Mouse (Mus musculus) ES-E14 (cell line): Measurements from ENCODE around the gene Leng1.

Source experiments
- HCFC1 ChIP-seq: IDR thresholded peaks from 2 replicates; pipeline ENCODE4 v1.6.1; 2012; ENCODE audit warnings: low read length, inconsistent platforms, borderline replicate concordance; ENCODE audit not compliant: insufficient read depth
- MAFK ChIP-seq: IDR thresholded peaks from 2 replicates; pipeline ENCODE4 v1.6.1; 2014; ENCODE audit warnings: mild to moderate bottlenecking, low read depth, low read length, inconsistent platforms; ENCODE audit not compliant: insufficient read depth

DNA sequence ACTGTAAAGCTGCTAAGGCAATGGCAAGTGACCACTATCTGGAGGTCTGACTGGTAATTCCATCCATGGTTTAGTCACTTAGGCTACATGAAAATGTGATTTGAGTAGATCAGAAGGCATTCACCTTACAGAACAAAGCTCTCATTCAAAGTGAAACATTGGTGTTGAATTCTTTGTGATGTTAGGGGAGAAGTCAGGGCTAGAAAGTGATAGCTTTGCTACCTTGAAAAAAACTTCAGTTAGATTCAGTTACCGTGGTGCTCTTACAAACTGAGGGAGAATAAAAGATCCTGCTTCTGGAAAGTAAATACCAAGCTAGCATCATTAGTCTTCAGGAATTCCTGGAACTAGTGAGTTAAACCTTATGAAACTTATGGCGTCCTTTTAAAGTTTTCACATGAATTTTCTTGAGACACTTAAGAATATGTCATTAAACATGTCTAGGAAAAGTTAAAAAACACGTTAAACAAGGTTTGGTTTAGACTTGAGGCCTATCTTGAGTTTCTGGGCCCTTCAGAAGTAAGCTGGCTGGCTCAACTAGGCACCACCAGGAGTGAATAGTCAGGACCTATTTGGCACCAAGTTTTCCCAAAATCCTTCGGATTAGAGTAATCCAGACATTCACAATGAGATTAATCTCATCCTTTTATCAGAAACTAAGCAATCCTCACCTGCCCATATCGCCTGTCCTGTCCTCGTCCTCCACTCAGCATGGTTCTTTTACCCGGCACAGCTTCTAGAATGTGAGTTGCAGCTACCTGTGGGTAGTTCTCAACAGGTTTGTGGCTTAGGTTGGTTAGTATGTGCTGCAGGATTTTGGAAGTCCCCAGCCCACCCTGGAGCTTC, 42.2 kb upstream of the Leng1 start:
- TF ChIP-seq HCFC1: no peak
- no peak for TF ChIP-seq MAFK
